Mouse (Mus musculus) gastrocnemius, postnatal 10 days (tissue): ENCODE measurements around the gene Togaram2. TPM values are rescaled to one million over a fixed set of nuclear protein-coding genes. Genes with fewer than 3 reads are reported as not detected.
"Not testable (repeated sequence)": the region's sequence is repeated elsewhere in the genome, so short reads cannot be mapped to it uniquely, and the experiment has no call there.

Experiments
- DNase-seq: peaks from one replicate; pipeline ENCODE4 v3.0.0; 2021; ENCODE audit warnings: mixed read lengths
- total RNA-seq, 2 experiments: library from RNA; stranded (reverse); gene quantifications; 2 replicates each; pipeline ENCODE4 v1.2.3; 2021

Gene Togaram2
- total RNA-seq, 2 experiments from 2014 or later = 0.38 to 0.49 TPM

DNA sequence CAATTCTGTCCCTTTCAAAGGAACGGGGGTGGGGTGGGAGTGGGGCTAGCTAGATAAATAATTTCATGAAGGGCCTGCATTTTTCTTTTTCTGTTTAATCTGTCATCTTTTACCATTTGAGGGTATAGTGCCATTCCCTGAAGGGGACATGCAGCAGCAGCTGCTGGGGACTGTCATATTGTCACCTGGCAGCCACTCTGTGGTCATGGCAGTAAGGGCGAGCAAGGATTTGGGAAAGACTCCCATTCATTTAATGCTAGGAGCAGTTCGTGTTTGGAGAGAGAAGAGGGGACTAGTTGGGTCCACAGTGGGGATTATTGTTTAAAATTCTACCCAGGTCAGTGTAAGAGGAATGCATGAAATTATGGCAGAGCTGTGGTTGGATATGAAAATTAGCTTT is 63.4 kb downstream of the Togaram2 start:
- DNase-seq = no peak

DNA sequence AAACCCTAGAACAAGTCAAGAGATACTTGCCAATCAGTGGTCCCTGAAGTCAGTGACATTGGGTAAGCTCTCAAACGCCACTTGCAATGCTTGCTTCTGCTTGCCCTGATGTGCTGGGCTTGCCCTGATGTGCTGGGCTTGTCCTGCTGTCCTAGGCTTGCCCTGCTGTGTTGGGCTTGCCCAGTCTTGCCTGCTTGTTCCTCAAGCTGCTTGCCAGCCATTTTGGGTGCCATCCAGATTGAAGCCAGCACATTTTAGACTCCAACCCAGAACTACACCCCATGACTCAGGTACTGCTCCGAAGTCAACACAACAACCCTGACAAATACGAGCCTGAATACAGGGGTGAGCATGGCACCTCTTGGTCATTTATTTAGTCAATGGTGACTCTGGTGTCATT is 69.1 kb downstream of the Togaram2 start:
- DNase-seq = no peak

DNA sequence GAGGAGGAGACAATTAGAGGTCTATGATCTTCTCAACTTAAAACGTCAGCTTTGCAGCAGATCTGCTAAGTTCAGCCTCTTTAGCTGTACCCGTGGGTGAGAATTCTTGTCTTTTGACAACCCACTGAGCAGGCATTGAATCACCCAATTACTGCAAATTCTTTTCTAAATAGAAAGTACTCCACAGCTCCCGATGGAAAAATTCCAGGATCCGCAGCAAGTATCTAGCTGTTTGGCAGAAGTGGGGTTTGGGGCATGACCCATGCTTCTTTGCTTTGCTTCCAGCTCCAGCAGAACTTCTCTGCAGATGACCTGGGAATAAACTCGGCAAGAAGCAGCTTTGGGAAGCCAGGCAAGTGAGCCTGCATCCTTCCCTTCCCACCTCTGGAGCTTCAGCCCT is 69.9 kb downstream of the Togaram2 start:
- DNase-seq = no peak

DNA sequence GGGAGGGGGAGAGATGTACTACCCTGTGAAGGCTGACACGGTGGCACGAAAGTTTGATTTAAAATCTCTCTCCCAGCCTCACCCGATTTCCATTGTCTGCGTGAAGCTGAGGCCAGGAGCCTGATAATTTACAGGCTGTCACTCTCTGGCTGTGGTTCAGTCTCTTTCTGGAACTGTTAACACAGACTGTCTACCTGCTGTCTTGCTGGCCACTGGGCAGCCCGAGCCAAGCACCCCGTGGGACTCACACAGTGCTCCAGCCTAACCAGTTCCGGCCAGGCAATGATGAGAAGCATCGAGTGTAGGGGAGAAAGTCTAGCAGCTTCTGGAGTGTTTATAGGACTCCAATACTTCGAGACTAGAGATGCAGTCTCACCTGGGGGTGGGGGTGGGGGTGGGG is 73.1 kb downstream of the Togaram2 start:
- no peak for DNase-seq

DNA sequence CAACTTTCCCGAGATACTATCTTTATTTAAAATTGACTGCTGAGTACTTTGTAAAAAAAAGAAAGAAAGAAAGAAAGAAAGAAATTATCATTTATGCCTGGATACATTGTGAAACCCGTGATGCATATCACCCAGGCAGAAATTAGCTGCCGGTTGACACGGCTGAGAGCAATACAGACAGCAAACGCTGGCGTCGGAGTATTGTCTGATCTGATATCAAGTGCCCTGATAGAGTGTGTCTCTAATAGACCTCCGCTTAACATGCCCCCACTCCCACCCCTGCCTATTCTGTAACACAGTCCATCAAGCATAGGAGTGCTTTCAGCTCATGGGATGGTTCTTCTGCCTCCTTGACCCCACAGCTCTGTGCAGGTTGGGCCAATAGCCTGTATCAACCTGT is 74.5 kb downstream of the Togaram2 start:
- no peak for DNase-seq

DNA sequence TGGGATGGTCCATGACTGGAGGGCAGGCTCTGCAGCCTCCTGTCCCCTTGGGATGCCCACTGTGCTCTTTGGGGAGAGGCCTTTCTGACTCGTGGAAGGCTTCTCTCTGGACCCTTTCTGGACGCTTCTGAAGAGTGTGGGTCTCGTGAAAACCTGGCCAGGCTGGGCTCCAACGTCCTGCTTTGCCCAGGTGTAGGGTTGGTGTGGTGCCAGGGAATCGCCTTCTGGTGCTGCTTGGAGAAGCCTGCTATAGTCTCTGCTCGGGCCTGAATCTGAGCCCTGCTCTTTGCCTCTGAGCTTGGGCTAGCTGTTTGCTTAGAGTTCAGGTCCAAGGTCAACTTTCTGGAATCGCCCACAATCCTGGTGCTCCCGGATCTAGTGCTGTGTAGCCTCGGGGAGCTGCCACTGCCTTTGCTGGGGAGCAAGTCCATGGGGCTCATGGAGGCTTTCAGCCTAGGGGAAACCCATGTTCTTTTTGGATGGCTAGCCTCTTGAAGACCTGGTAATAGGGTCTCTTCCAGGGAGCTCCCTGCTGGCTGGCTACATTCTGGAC is 76.6 kb downstream of the Togaram2 start:
- no peak for DNase-seq

DNA sequence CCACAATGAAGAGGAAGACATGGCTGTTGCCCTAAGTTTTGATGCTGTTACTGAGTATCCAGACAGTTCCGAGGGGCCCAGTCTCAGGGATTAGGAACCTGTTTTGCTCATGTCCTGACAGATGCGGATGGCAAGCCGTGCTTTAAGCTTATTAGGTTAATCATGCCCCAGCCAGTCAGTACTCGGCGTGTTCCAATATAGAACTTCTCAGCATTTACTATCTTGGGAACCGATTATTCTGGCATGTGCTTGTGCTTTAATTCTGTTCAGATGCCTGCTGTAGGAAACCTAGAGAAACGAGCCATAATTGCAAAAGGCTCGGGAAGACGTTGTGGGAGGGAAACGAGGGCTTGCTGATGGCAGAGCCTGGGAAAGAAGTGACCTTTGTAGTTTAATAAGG is 79.8 kb downstream of the Togaram2 start, which contains the start of gene Pcare:
Gene Pcare (minus strand): TSS at position 64 of the 400 bp plus-strand sequence.
- DNase-seq = no peak

DNA sequence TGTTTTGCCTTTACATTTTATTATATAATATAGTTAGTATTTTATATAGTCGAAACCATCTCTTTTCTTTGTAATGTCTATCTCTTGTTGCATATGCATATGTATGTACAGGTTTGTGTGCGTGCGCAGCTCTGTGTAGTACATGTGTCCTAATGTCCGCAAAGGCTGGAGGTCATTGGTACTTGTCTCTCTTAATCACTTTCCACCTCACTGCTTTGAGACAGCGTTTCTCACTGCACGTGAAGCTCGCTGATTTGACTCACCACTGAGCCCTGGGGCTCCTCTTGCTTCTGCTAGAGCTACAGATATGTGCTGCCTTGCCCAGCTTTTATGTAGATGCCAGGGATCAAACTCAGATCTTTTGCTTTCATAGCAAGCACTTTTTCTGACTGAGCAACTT is 87.5 kb downstream of the Togaram2 start:
- no peak for DNase-seq

DNA sequence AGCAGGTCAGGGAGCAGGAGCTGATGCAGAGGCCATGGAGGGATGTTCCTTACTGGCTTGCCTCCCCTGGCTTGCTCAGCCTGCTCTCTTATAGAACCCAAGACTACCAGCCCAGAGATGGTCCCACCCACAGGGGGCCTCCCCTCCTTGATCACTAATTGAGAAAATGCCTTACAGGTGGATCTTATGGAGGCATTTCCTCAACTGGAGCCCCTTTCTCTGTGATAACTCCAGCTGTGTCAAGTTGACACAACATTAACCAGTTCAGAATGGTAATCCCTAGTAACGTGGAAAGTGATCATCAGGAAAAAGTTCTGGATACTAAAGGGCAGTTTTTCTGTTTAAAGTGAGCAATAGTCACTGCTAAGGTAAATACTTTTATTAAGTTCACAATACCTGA is 95.1 kb downstream of the Togaram2 start, which contains the start of gene Clip4:
Gene Clip4 (plus strand): TSS at position 301 of the 400 bp plus-strand sequence.
- DNase-seq = not testable (repeated sequence)

DNA sequence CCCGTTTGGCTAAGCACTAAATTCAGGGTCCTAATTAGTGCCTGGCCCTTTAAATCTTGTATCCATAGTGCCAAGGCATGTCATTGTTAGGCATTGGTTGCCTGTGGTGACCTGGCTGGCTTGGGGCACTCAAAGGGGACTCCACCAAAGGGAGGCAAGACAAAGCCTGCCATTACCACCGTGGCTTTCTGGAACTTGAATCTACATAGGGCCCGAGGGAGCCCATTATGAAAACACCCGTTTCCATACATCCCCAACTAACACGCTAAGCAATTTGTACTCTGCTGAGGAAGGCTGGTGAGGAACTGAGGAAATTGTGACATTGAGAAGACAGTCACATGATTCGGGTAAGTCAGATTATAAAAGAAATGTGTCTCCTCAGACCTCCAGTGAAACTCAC is 96.5 kb downstream of the Togaram2 start:
- no peak for DNase-seq

DNA sequence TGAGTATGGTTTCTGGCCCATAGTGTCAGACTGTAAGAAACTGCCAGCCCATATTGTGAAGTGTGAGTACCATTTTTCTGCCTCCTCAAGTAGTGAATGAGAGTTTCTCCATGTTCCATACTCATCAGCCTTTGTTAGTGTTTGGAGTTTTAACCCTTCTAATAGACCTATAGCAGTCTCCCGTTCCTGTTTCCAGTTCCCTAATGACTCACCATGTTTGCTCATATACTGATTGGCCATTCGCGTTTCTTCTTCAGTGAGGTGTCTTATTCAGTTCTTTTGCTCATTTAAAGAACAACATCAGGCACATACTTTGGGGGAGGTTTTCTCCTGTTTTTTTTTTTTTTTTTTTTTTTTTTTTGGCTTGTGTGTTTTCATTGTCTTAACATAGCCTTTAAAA is 97.6 kb downstream of the Togaram2 start:
- no peak for DNase-seq

DNA sequence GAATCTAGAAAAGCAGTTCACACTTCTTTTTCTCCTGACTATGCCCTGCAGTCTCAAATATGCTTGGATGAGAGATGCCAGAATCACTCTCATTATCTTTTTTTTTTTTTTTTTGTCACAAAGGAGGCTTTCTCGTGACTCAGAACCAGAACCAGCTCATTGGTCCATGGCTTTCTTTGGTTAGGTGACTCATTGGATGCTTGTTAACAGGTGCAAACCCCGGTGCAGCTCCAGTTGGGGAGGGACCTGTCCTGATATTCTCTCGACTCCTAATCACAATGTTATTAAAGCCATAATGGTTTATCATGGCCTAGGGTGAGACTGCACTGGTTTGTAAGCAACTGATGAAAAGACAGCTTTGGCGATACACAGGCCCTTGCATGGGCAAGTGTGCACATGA is 101.1 kb downstream of the Togaram2 start:
- no peak for DNase-seq

DNA sequence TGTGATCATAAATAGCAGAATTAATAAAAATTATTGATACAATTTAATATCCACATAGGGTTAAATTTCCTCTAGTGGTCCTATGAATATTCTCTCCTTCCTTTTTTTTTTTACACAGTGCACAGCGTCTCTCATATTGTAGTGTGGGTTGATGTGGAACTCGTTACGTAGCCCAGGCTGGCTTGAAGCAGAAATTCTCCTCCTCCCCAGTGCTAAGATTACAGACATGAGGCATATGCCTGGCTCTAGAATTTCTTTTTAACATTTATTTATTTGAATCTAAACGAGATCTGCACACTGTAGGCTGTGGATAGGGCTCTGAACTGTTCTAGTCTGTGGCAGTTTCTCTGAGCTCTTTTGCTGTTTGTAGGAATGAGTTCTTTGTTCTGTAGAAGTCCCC is 102.2 kb downstream of the Togaram2 start:
- DNase-seq = no peak

DNA sequence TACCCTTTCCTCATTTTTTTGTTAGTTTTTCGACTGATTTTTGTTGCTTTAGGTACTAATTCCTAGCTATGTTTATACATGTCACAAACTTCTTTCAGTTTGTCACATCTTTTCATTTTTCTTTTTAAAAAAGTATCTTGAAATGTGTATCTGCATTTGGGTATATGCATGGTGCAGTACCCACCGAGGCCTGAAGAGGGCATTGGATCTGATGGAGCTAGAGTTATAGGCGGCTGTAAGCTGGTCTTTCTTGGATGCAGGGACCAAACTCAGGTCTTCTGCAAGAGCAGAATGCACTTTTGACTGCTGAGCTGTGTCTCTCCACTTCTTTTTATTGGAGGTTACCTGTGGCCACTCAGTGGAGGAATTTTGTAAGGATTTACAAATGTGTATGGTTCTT is 105.6 kb downstream of the Togaram2 start:
- no peak for DNase-seq

Other genes with a start within 250 kb of the Togaram2 start
- 1 to 10 TPM in 1 of 2 experiments, under 1 TPM in 1; 0.63 to 1.3 TPM for gene Gm4707, start 213.3 kb upstream of the Togaram2 start, total RNA-seq
- 10 to 100 TPM; 16.5 to 21.5 TPM for gene Smchd1, start 197.9 kb upstream of the Togaram2 start, total RNA-seq
- 1 to 10 TPM; 5.2 to 5.7 TPM for gene Ndc80, start 146.4 kb upstream of the Togaram2 start, total RNA-seq
- gene Spdya, start 121.2 kb upstream of the Togaram2 start, total RNA-seq = under 1 TPM; 0.12 to 0.32 TPM
- 10 to 100 TPM; 28.4 to 34.5 TPM for gene Wdr43, start 57.4 kb upstream of the Togaram2 start, total RNA-seq
- gene Pcare, start 79.6 kb downstream of the Togaram2 start, total RNA-seq = under 1 TPM in 1 of 2 experiments, not detected in 1; 0.05 TPM
- gene Clip4, start 95.2 kb downstream of the Togaram2 start, total RNA-seq = 10 to 100 TPM; 33.1 to 34.3 TPM